Mouse (Mus musculus) CD4-positive helper T cell, adult 2 months (primary cell): ENCODE results near the gene Creb3l1.

Experiments
- DNase-seq: peaks from one replicate; pipeline ENCODE4 v3.0.0-alpha.2; 2012; ENCODE audit warnings: low read depth, missing footprints, low spot score

The Creb3l1 gene

GRCm38 (mm10) chr2:91964610-91965204 is 59.6 kb downstream of the Creb3l1 start:
- DNase-seq = peak; percentile 31

GRCm38 (mm10) chr2:91963443-91963932 is 60.8 kb downstream of the Creb3l1 start:
- peak; percentile 95 for DNase-seq

- no peak for DNase-seq
These were observed 61.4 kb downstream of the Creb3l1 start for GRCm38 (mm10) chr2:91962864-91963401.

GRCm38 (mm10) chr2:91961901-91962761 is 62.2 kb downstream of the Creb3l1 start:
- DNase-seq = peak; percentile 84

GRCm38 (mm10) chr2:91960459-91960858 is 63.8 kb downstream of the Creb3l1 start:
- no peak for DNase-seq

GRCm38 (mm10) chr2:91959544-91960410 is 64.5 kb downstream of the Creb3l1 start:
- DNase-seq = no peak

- DNase-seq = peak; percentile 66
These were observed 65.4 kb downstream of the Creb3l1 start for GRCm38 (mm10) chr2:91958701-91959457.

GRCm38 (mm10) chr2:91958049-91958448 is 66.3 kb downstream of the Creb3l1 start:
- no peak for DNase-seq

- DNase-seq = peak; percentile 88
These were observed 67.2 kb downstream of the Creb3l1 start for GRCm38 (mm10) chr2:91957096-91957495.

GRCm38 (mm10) chr2:91955875-91956274 is 68.4 kb downstream of the Creb3l1 start:
- DNase-seq = no peak

- no peak for DNase-seq
These were observed 69.1 kb downstream of the Creb3l1 start for GRCm38 (mm10) chr2:91955121-91955591.

GRCm38 (mm10) chr2:91953825-91954224 is 70.5 kb downstream of the Creb3l1 start:
- DNase-seq = no peak

- peak; percentile 81 for DNase-seq
These were observed 73.8 kb downstream of the Creb3l1 start for GRCm38 (mm10) chr2:91950275-91951085.

- DNase-seq = peak; percentile 42
These were observed 74.7 kb downstream of the Creb3l1 start for GRCm38 (mm10) chr2:91949411-91950274.

GRCm38 (mm10) chr2:91948792-91949241 is 75.5 kb downstream of the Creb3l1 start:
- DNase-seq = peak; percentile 44

- DNase-seq = no peak
These were observed 76.2 kb downstream of the Creb3l1 start for GRCm38 (mm10) chr2:91948151-91948509.

GRCm38 (mm10) chr2:91947397-91948150 is 76.7 kb downstream of the Creb3l1 start:
- peak; percentile 33 for DNase-seq

- DNase-seq = no peak
These were observed 77.5 kb downstream of the Creb3l1 start for GRCm38 (mm10) chr2:91946836-91947235.
